Mouse (Mus musculus) heart, postnatal 14 days (tissue): ENCODE measurements around the gene Brf1. TPM values are rescaled to one million over a fixed set of nuclear protein-coding genes. Genes with fewer than 3 reads are reported as not detected.

ENCODE experiments used
- DNase-seq, 2 experiments: peaks; one replicate each; pipeline ENCODE4 v3.0.0; 2021 to 2022
- intact Hi-C: fragments of 180-260 bp; cut with DNase I; formaldehyde crosslinking; loops from one replicate; pipeline ENCODE4 v1.15.1; 2025
- total RNA-seq, 2 experiments: library from RNA; stranded (reverse); gene quantifications; 2 replicates each; pipeline ENCODE4 v1.2.3; 2021

The Brf1 gene
- total RNA-seq, 2 experiments from 2014 or later = 28.3 to 28.8 TPM

DNA sequence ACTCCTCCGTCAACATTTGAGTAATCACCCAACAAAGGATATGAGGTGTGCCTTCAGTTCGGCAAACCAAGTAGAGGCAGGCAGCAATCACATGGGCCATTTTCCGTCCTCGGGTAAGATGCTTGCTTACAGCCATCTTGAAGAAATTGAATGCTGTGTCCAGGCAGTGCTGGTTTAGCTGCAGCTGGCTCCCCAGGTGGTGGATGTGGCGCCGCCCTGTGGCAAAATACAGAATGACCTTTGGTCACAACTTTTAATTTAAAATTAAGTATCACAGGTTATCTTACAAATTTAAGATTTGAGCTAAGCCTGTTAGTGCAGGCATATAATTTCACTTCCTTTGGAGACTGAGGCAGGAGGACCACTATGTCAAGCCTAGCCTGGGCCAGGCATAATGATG, 12.6 kb downstream of the Brf1 start:
- peak; percentile 30 to 59 for DNase-seq
- intact Hi-C loops = no loop called here

- no peak for DNase-seq
- intact Hi-C loops = no loop called here
These were observed 15.2 kb downstream of the Brf1 start for GRCm38 (mm10) chr12:112985346-112985745.

DNA sequence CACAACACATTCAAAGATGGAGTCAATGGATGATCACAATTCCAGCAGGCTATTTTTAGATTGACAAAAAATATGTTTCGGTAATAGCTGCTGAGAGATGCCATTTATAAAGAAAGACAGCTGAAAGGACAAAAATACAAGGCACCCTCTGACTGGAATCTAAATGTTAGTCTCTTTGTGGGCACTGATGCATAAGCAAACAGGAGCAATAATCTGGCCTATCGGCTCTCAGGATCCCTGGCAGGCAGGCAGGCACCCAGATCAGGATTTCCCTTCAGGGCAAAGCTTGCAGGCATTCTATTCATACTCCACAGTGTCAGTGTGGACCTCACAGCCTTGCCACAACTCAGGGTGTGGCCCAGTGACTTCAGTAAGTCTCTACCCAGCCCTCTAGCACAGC, 18.5 kb downstream of the Brf1 start:
- DNase-seq = no peak
- intact Hi-C loops = no loop called here

DNA sequence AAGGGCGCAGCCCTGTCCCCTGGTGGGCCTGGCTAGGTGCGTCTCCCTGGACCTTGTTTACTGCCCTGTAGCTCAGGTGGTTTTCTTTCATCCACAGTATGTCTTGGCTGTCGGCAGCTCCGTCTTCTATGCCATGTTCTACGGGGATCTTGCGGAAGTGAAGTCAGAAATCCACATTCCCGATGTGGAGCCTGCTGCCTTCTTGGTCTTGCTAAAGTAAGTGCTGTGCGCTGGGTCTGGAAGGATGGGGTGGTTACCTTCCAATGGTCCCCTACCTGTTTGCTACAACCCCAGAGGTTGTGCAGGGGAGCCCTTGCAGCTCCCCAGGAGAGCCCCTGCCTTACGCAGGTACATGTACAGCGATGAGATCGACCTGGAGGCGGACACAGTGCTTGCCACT, 23.3 kb downstream of the Brf1 start:
- DNase-seq = no peak
- intact Hi-C loops = no loop called here

GRCm38 (mm10) chr12:112976371-112977073, 24.0 kb downstream of the Brf1 start, which contains the start of gene Btbd6:
Btbd6 (plus strand) TSS chr12:112976482.
- peak; percentile 90 to 92 for DNase-seq
- intact Hi-C loops = no loop called here

DNA sequence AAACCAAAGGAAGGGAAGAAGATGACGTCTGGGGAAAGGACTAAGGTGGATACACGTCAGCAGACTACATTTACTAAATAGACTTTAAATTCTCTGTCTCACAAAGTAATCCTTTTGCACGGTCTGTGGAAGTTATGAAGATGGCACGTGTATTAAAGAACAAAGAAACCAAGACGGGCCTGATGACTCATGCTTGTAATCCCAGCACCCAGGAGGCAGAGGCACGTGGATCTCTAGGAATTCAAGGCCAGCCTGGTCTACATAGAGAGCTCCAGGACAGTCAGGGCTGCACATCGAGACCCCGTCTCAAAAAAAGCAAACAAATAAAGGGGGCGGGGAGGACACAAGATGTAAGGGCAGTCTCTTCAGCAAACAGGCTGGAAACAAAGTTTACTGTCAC, 25.8 kb downstream of the Brf1 start:
- intact Hi-C loops = no loop called here
- DNase-seq = no peak

GRCm38 (mm10) chr12:112969616-112970015, 30.9 kb downstream of the Brf1 start:
- DNase-seq = no peak
- intact Hi-C loops = no loop called here

- no peak for DNase-seq
- intact Hi-C loops = no loop called here
These were observed 31.6 kb downstream of the Brf1 start for GRCm38 (mm10) chr12:112968943-112969342.

- intact Hi-C loops = no loop called here
- no peak for DNase-seq
These were observed 34.7 kb downstream of the Brf1 start for GRCm38 (mm10) chr12:112965783-112966182.

- intact Hi-C loops = no loop called here
- DNase-seq = no peak
These were observed 38.6 kb downstream of the Brf1 start for GRCm38 (mm10) chr12:112961872-112962271.

DNA sequence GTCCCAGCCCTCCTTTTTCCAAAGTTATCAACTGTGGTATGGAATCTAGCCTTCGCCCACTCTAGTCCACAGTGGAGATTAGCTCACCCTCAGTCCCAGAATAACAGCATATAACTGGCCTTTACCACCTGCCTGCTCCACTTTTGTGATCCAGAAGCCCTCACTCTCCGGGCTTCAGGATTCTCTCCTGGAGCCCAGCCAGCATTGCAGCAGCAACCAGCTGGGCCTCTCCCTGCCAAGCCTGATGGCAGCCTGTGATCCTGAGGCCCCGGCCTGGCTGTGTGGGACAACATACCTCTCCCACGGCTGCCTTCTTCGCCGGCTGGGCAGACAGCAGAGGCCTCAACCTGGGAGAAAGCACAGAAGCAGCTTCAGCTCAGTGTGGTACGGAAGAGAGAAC, 39.1 kb downstream of the Brf1 start:
- peak; percentile 68 to 77 for DNase-seq
- intact Hi-C loops = no loop called here

GRCm38 (mm10) chr12:112959421-112959820, 41.1 kb downstream of the Brf1 start:
- no peak for DNase-seq
- intact Hi-C loops = no loop called here

- DNase-seq = peak; percentile 64 to 73
- intact Hi-C loops = no loop called here
These were observed 42.2 kb downstream of the Brf1 start for GRCm38 (mm10) chr12:112958303-112958702.

GRCm38 (mm10) chr12:112955800-112956199, 44.7 kb downstream of the Brf1 start:
- DNase-seq = peak; percentile 84 to 87
- intact Hi-C loops = loop anchor here (2.0 kb wide), 2 partner anchors 81 to 119 kb away; partner anchors contain the start of gene Tex22

- no peak for DNase-seq
- intact Hi-C loops = no loop called here
These were observed 47.5 kb downstream of the Brf1 start for GRCm38 (mm10) chr12:112952926-112953565.

DNA sequence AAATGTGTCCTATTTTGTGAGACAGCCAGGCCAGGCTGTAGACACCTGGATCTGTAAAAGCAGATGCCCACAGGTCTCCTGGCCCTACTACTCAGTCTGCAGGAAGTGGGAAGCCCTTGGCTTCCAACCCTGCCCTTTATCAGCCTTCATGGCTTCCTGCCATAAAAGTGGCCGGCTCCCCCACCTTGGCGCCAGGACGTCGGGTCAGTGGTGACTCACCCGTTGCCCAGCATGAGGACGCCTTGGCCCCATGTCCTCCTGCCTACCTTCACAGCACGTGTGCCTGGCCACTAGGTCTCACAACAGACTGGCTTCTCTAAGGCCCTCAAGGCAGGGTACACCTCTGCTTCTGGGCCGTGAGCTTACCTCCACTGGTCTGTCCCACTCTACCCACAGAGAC, 48.1 kb downstream of the Brf1 start:
- peak; percentile 65 to 71 for DNase-seq
- intact Hi-C loops = no loop called here

GRCm38 (mm10) chr12:112951150-112951842, 49.2 kb downstream of the Brf1 start:
- intact Hi-C loops = no loop called here
- DNase-seq = no peak

DNA sequence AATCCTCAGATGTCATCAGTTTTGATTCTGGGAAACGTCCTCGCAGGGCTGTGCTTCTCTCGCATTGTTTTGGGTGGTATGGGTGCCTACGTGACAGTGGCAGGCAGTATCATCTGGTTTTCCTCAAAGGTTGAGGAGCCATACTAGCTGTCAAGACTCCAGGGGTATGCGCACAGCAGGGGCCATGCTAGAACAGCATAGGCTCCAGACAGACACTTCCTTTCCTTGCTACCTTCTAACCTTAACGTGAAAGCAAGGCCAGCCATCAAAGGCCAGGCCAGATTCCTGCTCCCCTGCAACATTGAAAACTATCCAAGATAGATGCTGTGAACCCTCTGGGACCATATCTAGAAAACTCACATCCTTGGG, 49.8 kb downstream of the Brf1 start:
- intact Hi-C loops = no loop called here
- no peak for DNase-seq

GRCm38 (mm10) chr12:112950040-112950760, 50.3 kb downstream of the Brf1 start:
- intact Hi-C loops = no loop called here
- DNase-seq = peak; percentile 87 to 88

DNA sequence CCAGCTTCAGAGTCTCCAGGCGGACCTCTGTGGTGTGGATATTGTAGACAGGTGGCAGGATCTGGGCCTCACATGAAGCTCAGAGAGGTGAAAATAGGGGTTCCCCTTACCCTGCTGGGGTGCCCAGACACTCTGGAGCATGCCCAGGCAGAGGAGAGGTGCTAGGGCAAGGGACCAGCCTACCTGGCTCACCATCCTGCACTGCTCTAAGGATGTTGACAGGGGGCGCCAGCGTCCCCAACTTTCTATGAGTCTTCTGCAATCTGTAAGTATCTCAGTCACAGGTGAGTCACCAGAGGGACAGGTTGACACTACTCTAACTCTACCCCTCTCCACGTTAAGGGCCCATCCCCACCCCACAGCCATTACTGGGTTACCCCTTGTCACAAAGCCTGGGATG, 53.2 kb downstream of the Brf1 start:
- intact Hi-C loops = no loop called here
- DNase-seq = no peak

- no peak for DNase-seq
- intact Hi-C loops = no loop called here
These were observed 56.8 kb downstream of the Brf1 start for GRCm38 (mm10) chr12:112943669-112944068.
